Mouse (Mus musculus): ENCODE data around the gene Gstk1. TPM values are rescaled to one million over a fixed set of nuclear protein-coding genes. Genes with fewer than 3 reads are reported as not detected.

Gstk1 gene
- total RNA-seq, 1 experiment: 8.1 TPM

GRCm38 (mm10) chr6:42247981-42248380, 2.2 kb downstream of the Gstk1 start:
- no peak for TF ChIP-seq HCFC1 (IDR thresholded peaks at IDR 0.05; ENCODE audit: borderline replicate concordance, insufficient read depth, low read length)
- no peak for TF ChIP-seq ZC3H11A (IDR thresholded peaks at IDR 0.05; ENCODE audit: borderline replicate concordance, low read depth, low read length)
- no peak for TF ChIP-seq ZNF384 (IDR thresholded peaks at IDR 0.05; ENCODE audit: low read depth, low read length)
- no peak for TF ChIP-seq CHD2 (IDR thresholded peaks at IDR 0.05; ENCODE audit: low read depth, low read length)
- TF ChIP-seq MAFK (IDR thresholded peaks at IDR 0.05; ENCODE audit: insufficient read depth, low read depth, low read length): no peak
- no peak for DNase-seq (ENCODE audit: low read depth, low spot score)
- peaks cover 0 to 2% of the 10 kb centered on the region in 2 experiments; a peak in 1 of 4 replicates for H3K4me1 ChIP-seq (ENCODE audit: control insufficient read depth in 2 of 2, insufficient read depth in 2 of 2, low read length in 2 of 2, poor library complexity in 1 of 2)
- no peaks in the 10 kb centered on the region for H3K36me3 ChIP-seq (ENCODE audit: control insufficient read depth, insufficient read depth, low read length, poor library complexity, severe bottlenecking)
- no peak overlapping the region for H3K9ac ChIP-seq (ENCODE audit: insufficient read depth, low read depth, low read length, poor library complexity, severe bottlenecking)
- in situ Hi-C loops (cut with MboI; ENCODE audit: low sequenced_read_pairs in 2 of 2, unreplicated experiment in 2 of 2): no loop called here
- no peaks in the 10 kb centered on the region for H3K9me3 ChIP-seq (ENCODE audit: control insufficient read depth, insufficient read depth, low read depth, low read length)
- H3K27ac ChIP-seq (ENCODE audit: insufficient read depth, low read depth, low read length, poor library complexity, severe bottlenecking): no peak overlapping the region
- no peak overlapping the region for H3K4me3 ChIP-seq (ENCODE audit: insufficient read depth in 1 of 2, low read depth in 1 of 2, low read length in 2 of 2, poor library complexity in 1 of 2, severe bottlenecking in 1 of 2)

GRCm38 (mm10) chr6:42251791-42252190, 6.1 kb downstream of the Gstk1 start:
- Histone ChIP-seq H3K9me3 (ENCODE audit: control insufficient read depth, insufficient read depth, low read depth, low read length) (no peaks in the 10 kb centered on the region), H3K9ac (ENCODE audit: insufficient read depth, low read depth, low read length, poor library complexity, severe bottlenecking) (no peak overlapping the region), H3K4me3 (ENCODE audit: insufficient read depth in 1 of 2, low read depth in 1 of 2, low read length in 2 of 2, poor library complexity in 1 of 2, severe bottlenecking in 1 of 2) (no peak overlapping the region), H3K36me3 (ENCODE audit: control insufficient read depth, insufficient read depth, low read length, poor library complexity, severe bottlenecking) (no peaks in the 10 kb centered on the region), H3K27ac (ENCODE audit: insufficient read depth, low read depth, low read length, poor library complexity, severe bottlenecking) (no peak overlapping the region), H3K4me1 (ENCODE audit: control insufficient read depth in 2 of 2, insufficient read depth in 2 of 2, low read length in 2 of 2, poor library complexity in 1 of 2) (peaks cover 0 to 2% of the 10 kb centered on the region in 2 experiments; a peak in 1 of 4 replicates)
- in situ Hi-C loops (cut with MboI; ENCODE audit: low sequenced_read_pairs in 2 of 2, unreplicated experiment in 2 of 2): no loop called here
- TF ChIP-seq ZC3H11A (IDR thresholded peaks at IDR 0.05; ENCODE audit: borderline replicate concordance, low read depth, low read length) (no peak), MAFK (IDR thresholded peaks at IDR 0.05; ENCODE audit: insufficient read depth, low read depth, low read length) (no peak), CHD2 (IDR thresholded peaks at IDR 0.05; ENCODE audit: low read depth, low read length) (no peak), HCFC1 (IDR thresholded peaks at IDR 0.05; ENCODE audit: borderline replicate concordance, insufficient read depth, low read length) (no peak), ZNF384 (IDR thresholded peaks at IDR 0.05; ENCODE audit: low read depth, low read length) (no peak)
- no peak for DNase-seq (ENCODE audit: low read depth, low spot score)

GRCm38 (mm10) chr6:42253103-42253502, 7.4 kb downstream of the Gstk1 start:
- in situ Hi-C loops (cut with MboI; ENCODE audit: low sequenced_read_pairs in 2 of 2, unreplicated experiment in 2 of 2): no loop called here
- no peak for DNase-seq (ENCODE audit: low read depth, low spot score)
- no peak for TF ChIP-seq CHD2 (IDR thresholded peaks at IDR 0.05; ENCODE audit: low read depth, low read length)
- no peak for TF ChIP-seq HCFC1 (IDR thresholded peaks at IDR 0.05; ENCODE audit: borderline replicate concordance, insufficient read depth, low read length)
- no peak for TF ChIP-seq ZC3H11A (IDR thresholded peaks at IDR 0.05; ENCODE audit: borderline replicate concordance, low read depth, low read length)
- no peak for TF ChIP-seq ZNF384 (IDR thresholded peaks at IDR 0.05; ENCODE audit: low read depth, low read length)
- TF ChIP-seq MAFK (IDR thresholded peaks at IDR 0.05; ENCODE audit: insufficient read depth, low read depth, low read length): no peak
- H3K9me3 ChIP-seq (ENCODE audit: control insufficient read depth, insufficient read depth, low read depth, low read length): no peaks in the 10 kb centered on the region
- no peak overlapping the region for H3K4me3 ChIP-seq (ENCODE audit: insufficient read depth in 1 of 2, low read depth in 1 of 2, low read length in 2 of 2, poor library complexity in 1 of 2, severe bottlenecking in 1 of 2)
- no peak overlapping the region for H3K27ac ChIP-seq (ENCODE audit: insufficient read depth, low read depth, low read length, poor library complexity, severe bottlenecking)
- no peaks in the 10 kb centered on the region for H3K4me1 ChIP-seq (ENCODE audit: control insufficient read depth in 2 of 2, insufficient read depth in 2 of 2, low read length in 2 of 2, poor library complexity in 1 of 2)
- no peaks in the 10 kb centered on the region for H3K36me3 ChIP-seq (ENCODE audit: control insufficient read depth, insufficient read depth, low read length, poor library complexity, severe bottlenecking)
- H3K9ac ChIP-seq (ENCODE audit: insufficient read depth, low read depth, low read length, poor library complexity, severe bottlenecking): no peak overlapping the region

- H3K4me3 ChIP-seq (ENCODE audit: insufficient read depth in 1 of 2, low read depth in 1 of 2, low read length in 2 of 2, poor library complexity in 1 of 2, severe bottlenecking in 1 of 2): no peak overlapping the region
- in situ Hi-C loops (cut with MboI; ENCODE audit: low sequenced_read_pairs in 2 of 2, unreplicated experiment in 2 of 2): no loop called here
- DNase-seq (ENCODE audit: low read depth, low spot score): no peak
- H3K36me3 ChIP-seq (ENCODE audit: control insufficient read depth, insufficient read depth, low read length, poor library complexity, severe bottlenecking): no peaks in the 10 kb centered on the region
- no peak overlapping the region for H3K27ac ChIP-seq (ENCODE audit: insufficient read depth, low read depth, low read length, poor library complexity, severe bottlenecking)
- no peak for TF ChIP-seq MAFK (IDR thresholded peaks at IDR 0.05; ENCODE audit: insufficient read depth, low read depth, low read length)
- peak; percentile 32; the same call in 1 of the 2 replicates for TF ChIP-seq ZC3H11A (IDR thresholded peaks at IDR 0.05; ENCODE audit: borderline replicate concordance, low read depth, low read length)
- no peak for TF ChIP-seq ZNF384 (IDR thresholded peaks at IDR 0.05; ENCODE audit: low read depth, low read length)
- H3K9ac ChIP-seq (ENCODE audit: insufficient read depth, low read depth, low read length, poor library complexity, severe bottlenecking): no peak overlapping the region
- H3K4me1 ChIP-seq (ENCODE audit: control insufficient read depth in 2 of 2, insufficient read depth in 2 of 2, low read length in 2 of 2, poor library complexity in 1 of 2): peaks cover 0 to 3% of the 10 kb centered on the region in 2 experiments; a peak in 2 of 4 replicates
- no peaks in the 10 kb centered on the region for H3K9me3 ChIP-seq (ENCODE audit: control insufficient read depth, insufficient read depth, low read depth, low read length)
Observed at GRCm38 (mm10) chr6:42257303-42257863, 11.6 kb downstream of the Gstk1 start.
